ENCODE assay signal across 9 mouse cellular contexts in the genomic region with DNA sequence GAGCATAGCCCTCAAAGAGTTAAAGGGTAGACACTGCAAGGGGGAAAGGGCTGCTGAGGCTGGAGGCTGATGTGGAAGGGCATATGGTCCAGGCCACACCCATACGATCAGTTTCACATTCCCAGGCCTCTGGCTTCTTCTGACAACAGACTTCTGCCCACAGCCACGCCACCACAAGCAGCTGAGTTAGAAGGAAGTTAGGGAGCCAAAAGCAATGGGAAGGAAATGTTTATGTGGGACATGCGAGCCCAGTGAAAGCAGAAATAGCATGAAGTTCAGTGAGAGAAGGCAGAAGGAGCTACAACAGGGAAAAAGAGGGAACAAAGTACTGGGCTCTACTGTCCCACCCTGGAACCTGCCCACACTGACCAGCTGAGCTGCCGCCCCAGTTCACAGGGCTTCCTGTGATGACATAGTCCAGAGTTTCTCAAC.
DNase-seq lines count a peak whose midpoint lies in the region; ATAC-seq and TF ChIP-seq lines count a peak whose summit lies in the region.
"Had no signal": no experiment of that assay in that cellular context is flagged by ENCODE, and none has a peak within 500 bp of the region (broad histone marks: within the 10 kb centered on the region; RNA-seq: fewer than 3 reads in every experiment).

No protein-coding gene starts in this region.

- in situ Hi-C loops in Patski (cut with MboI; ENCODE audit: low pct_unique_long_range_greater_than_20kb): no loop called here

- TF ChIP-seq CTCF in Patski (IDR thresholded peaks at IDR 0.05): no peak
- no peak for TF ChIP-seq CTCF in lung, postnatal 0 days (IDR thresholded peaks at IDR 0.05)

- no peaks in the 10 kb centered on the region for H3K9me3 ChIP-seq in lung, postnatal 0 days (ENCODE audit: low read length)

- H3K36me3 ChIP-seq in lung, postnatal 0 days (ENCODE audit: insufficient read depth, low read length): no peaks in the 10 kb centered on the region

- no peak for TF ChIP-seq EP300 in lung, postnatal 0 days (IDR thresholded peaks at IDR 0.05)

- H3K4me1 ChIP-seq in lung, postnatal 0 days (ENCODE audit: insufficient read depth, low read depth, low read length): no peaks in the 10 kb centered on the region; the same call in 1 of the 2 replicates

- no peak overlapping the region for H3K4me2 ChIP-seq in lung, postnatal 0 days (replicated peaks; ENCODE audit: low read depth, low read length)

- ATAC-seq in frontal cortex, adult (ENCODE audit: low TSS enrichment): peak; percentile 38
- ATAC-seq in Patski: peak; percentile 10
- peak; percentile 77 to 81 for ATAC-seq in hematopoietic stem cell, adult 5-6 weeks (replicated peaks in 1 of 2; ENCODE audit: insufficient read depth in 1 of 2, low FRiP score in 2 of 2, low TSS enrichment in 1 of 2, low read depth in 1 of 2, poor library complexity in 2 of 2, severe bottlenecking in 2 of 2)
- ATAC-seq in lung, postnatal 0 days: peak; percentile 70
- no peak for ATAC-seq in inflammation-experienced regulatory T-cells, adult 6 months

- H3K27me3 ChIP-seq in Patski: no peaks in the 10 kb centered on the region
- no peaks in the 10 kb centered on the region for H3K27me3 ChIP-seq in lung, postnatal 0 days (replicated peaks; ENCODE audit: insufficient read depth, low read length)

- DNase-seq in frontal cortex, postnatal 36 days (ENCODE audit: low spot score in 2 of 2): no peak
- DNase-seq in Patski (ENCODE audit: low read depth, low spot score): no peak
- DNase-seq in lung, postnatal 0 days (ENCODE audit: low spot score): peak; percentile 64
- DNase-seq in testis, postnatal 10 days (ENCODE audit: low spot score): no peak
- DNase-seq in right cerebral cortex, postnatal 36 days (ENCODE audit: low spot score in 2 of 2): no peak
- DNase-seq: spleen, adult 18-20 months had no signal

- CTCF ChIA-PET in Patski (lab: Charles Lee): interaction anchor here (1.4 to 1.6 kb wide), 2 partner anchors 12 to 17 kb away, joined by 3 read pairs; no protein-coding TSS in a partner anchor

- POLR2A ChIA-PET in Patski (lab: Charles Lee): no interaction called here

- WGBS in lung, postnatal 0 days: 42% methylated on average over 4 of the region's 4 CpGs

- peak overlapping the region; percentile 64 for H3K27ac ChIP-seq in lung, postnatal 0 days (ENCODE audit: low read length)

- H3K4me3 ChIP-seq in lung, postnatal 0 days (ENCODE audit: low read depth, low read length): no peak overlapping the region

- no peak overlapping the region for H3K9ac ChIP-seq in lung, postnatal 0 days (replicated peaks; ENCODE audit: low read depth)
